Mouse (Mus musculus): Measurements from ENCODE around the gene Myl12a. TPM values are rescaled to one million over a fixed set of nuclear protein-coding genes. Genes with fewer than 3 reads are reported as not detected.
A peak's percentile ranks its signal among the peaks of the same experiment; 100 is the strongest.

The Myl12a gene
- polyA plus RNA-seq (2015; fragmentation: Nextera tagmentation; extraction: Ambion mirVana), result 125 and 139 TPM in 2 replicates

DNA sequence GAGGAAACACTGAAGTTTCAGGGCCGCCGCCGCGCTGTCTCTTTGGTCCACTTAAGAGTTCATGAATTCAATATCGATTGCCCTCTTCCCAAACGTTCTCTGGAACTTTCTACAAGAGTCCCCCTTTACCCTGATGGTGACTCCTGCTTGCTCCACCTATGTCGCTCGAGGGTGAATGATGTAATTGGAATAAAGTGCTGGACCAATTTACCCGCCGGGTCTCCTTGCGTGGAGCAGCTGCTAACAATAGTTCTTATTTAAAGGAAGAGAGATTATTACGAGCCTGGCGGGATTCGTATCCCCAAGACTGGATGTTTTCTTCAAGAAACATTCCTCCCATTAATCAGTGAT, at the start of gene Myl12a:
Gene Myl12a (minus strand): TSS at position 135 of the 351 bp plus-strand sequence.
- 2% methylated on average over 14 of the region's 14 CpGs for WGBS
- peak; percentile 61; the same call in 1 of the 2 replicates for ATAC-seq (replicated peaks)

GRCm38 (mm10) chr17:71049292-71049691, 46.6 kb upstream of the Myl12a start:
- Histone ChIP-seq H3K9me3 (no peaks in the 10 kb centered on the region), H3K4me3 (no peak overlapping the region), H3K36me3 (no peaks in the 10 kb centered on the region), H3K27ac (replicated peaks) (no peak overlapping the region), H3K27me3 (no peaks in the 10 kb centered on the region), H3K4me2 (replicated peaks) (no peak overlapping the region), H3K9ac (replicated peaks) (no peak overlapping the region), H3K4me1 (no peaks in the 10 kb centered on the region)
- 89% methylated on average over 8 of the region's 8 CpGs for WGBS
- no peak for ATAC-seq (replicated peaks)

More for the DNA sequence above, at the start of gene Myl12a:
- H3K36me3 ChIP-seq, result no peaks in the 10 kb centered on the region
- no peaks in the 10 kb centered on the region for H3K9me3 ChIP-seq
- peaks cover 20% of the 10 kb centered on the region for H3K4me1 ChIP-seq
- peak within 1 kb of the TSS; percentile 92 for H3K4me3 ChIP-seq
- peak within 1 kb of the TSS; percentile 78 for H3K4me2 ChIP-seq (replicated peaks)
- H3K27me3 ChIP-seq, result no peaks in the 10 kb centered on the region
- H3K9ac ChIP-seq (replicated peaks), result peak within 1 kb of the TSS; percentile 72
- peak within 1 kb of the TSS; percentile 97 for H3K27ac ChIP-seq (replicated peaks)

DNA sequence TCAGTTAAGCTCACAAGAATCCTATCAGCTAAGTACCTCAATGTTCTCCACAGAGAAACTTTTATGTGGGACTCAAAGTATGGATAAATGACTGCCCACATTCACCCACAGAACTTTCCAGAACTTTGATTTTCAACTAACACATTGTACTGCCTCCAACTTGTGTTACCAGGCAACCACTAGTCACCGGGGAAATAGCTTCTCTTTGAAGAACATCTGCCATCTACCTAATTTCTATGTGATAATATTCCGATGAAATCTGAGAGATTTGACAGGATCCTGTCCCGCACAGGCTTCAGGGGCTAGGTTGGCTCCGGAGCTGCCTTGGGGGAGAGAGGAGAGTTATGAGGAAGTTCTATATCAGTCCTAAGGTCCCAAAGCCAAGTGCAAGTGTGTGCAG, 44.2 kb upstream of the Myl12a start:
- Histone ChIP-seq H3K27ac (replicated peaks) (no peak overlapping the region), H3K4me2 (replicated peaks) (no peak overlapping the region), H3K36me3 (no peaks in the 10 kb centered on the region), H3K9me3 (no peaks in the 10 kb centered on the region), H3K4me1 (no peaks in the 10 kb centered on the region), H3K9ac (replicated peaks) (no peak overlapping the region), H3K27me3 (no peaks in the 10 kb centered on the region), H3K4me3 (no peak overlapping the region)
- no peak for ATAC-seq (replicated peaks)
- WGBS, result 91% methylated on average over 4 of the region's 4 CpGs

DNA sequence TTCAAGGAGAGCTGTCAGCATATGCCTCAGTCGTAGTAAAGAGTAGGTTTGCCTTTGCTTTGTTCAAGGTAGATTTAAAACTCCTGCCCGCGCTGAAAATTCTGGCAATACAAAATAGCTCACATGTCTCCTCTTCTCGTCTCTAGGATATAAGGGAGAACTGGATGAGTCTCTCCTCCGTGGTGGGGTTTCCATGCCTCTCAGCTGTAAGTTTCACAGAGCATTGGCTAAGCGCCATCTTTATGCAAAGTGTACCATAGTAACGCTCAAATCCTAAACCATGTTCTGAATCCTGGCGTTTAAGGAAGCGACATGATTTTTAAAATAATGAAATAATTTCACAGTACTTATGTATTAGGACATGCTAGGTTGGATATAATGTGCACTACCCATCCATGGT, 42.9 kb upstream of the Myl12a start:
- WGBS, result 84% methylated on average over 9 of the region's 9 CpGs
- Histone ChIP-seq H3K27ac (replicated peaks) (no peak overlapping the region), H3K36me3 (no peaks in the 10 kb centered on the region), H3K4me1 (no peaks in the 10 kb centered on the region), H3K4me2 (replicated peaks) (no peak overlapping the region), H3K9ac (replicated peaks) (no peak overlapping the region), H3K9me3 (no peaks in the 10 kb centered on the region), H3K27me3 (no peaks in the 10 kb centered on the region), H3K4me3 (no peak overlapping the region)
- ATAC-seq (replicated peaks), result no peak

GRCm38 (mm10) chr17:71042645-71043044, 40.0 kb upstream of the Myl12a start:
- Histone ChIP-seq H3K27me3 (no peaks in the 10 kb centered on the region), H3K27ac (replicated peaks) (no peak overlapping the region), H3K4me3 (no peak overlapping the region), H3K9me3 (no peaks in the 10 kb centered on the region), H3K36me3 (no peaks in the 10 kb centered on the region), H3K4me1 (peaks cover 8% of the 10 kb centered on the region), H3K9ac (replicated peaks) (no peak overlapping the region), H3K4me2 (replicated peaks) (no peak overlapping the region)
- no peak for ATAC-seq (replicated peaks)
- WGBS, result 94% methylated on average over 1 of the region's 1 CpGs

DNA sequence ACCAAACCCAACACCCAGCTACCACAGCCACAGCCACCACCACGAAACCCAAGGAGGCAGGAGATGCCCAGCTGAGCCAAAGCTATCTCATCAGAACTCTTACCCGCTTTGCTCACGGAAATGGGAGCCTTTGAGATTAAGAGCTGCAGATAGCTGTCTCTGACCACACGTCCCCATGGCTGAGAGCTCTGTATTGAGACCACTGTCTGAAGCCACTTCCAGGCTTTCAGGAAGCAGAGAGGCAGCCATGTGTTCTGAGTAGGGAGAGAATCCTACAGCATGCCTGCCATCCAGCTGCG, 37.9 kb upstream of the Myl12a start:
- H3K36me3 ChIP-seq, result no peaks in the 10 kb centered on the region
- H3K4me3 ChIP-seq, result no peak overlapping the region
- 75% methylated on average over 5 of the region's 5 CpGs for WGBS
- H3K27me3 ChIP-seq, result no peaks in the 10 kb centered on the region
- no peak for ATAC-seq (replicated peaks)
- no peaks in the 10 kb centered on the region for H3K9me3 ChIP-seq
- no peak overlapping the region for H3K27ac ChIP-seq (replicated peaks)
- no peak overlapping the region for H3K9ac ChIP-seq (replicated peaks)
- no peak overlapping the region for H3K4me2 ChIP-seq (replicated peaks)
- H3K4me1 ChIP-seq, result peaks cover 8% of the 10 kb centered on the region

- no peaks in the 10 kb centered on the region for H3K36me3 ChIP-seq
- no peaks in the 10 kb centered on the region for H3K27me3 ChIP-seq
- 13% methylated on average over 12 of the region's 12 CpGs for WGBS
- H3K9ac ChIP-seq (replicated peaks), result no peak overlapping the region
- H3K9me3 ChIP-seq, result no peaks in the 10 kb centered on the region
- H3K4me2 ChIP-seq (replicated peaks), result no peak overlapping the region
- H3K27ac ChIP-seq (replicated peaks), result no peak overlapping the region
- ATAC-seq (replicated peaks), result peak; percentile 64
- H3K4me3 ChIP-seq, result no peak overlapping the region
- H3K4me1 ChIP-seq, result peaks cover 8% of the 10 kb centered on the region
These were observed 37.3 kb upstream of the Myl12a start for GRCm38 (mm10) chr17:71039851-71040581.

DNA sequence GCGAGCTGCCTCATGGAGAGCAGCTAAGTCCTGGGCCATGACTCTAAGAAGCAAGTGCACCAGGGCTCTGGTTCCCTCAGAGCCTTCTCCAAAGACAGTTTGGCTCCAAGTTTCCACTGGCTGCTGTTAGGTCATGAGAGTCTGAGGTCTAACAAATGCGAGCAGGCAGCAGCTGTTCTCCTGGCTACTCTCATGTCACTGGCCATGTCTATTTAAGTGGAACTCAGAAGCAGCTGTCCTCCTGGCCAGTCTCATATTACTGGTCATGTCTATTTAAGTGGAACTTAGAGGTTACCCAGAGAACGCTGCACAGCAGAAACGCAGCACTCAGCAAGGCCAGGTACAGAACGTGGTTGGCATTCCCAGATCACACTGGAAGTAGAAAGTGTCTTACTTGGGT, 36.1 kb upstream of the Myl12a start:
- peaks cover 8% of the 10 kb centered on the region for H3K4me1 ChIP-seq
- H3K9ac ChIP-seq (replicated peaks), result no peak overlapping the region
- no peak overlapping the region for H3K4me2 ChIP-seq (replicated peaks)
- H3K4me3 ChIP-seq, result no peak overlapping the region
- no peak for ATAC-seq (replicated peaks)
- 88% methylated on average over 5 of the region's 5 CpGs for WGBS
- no peaks in the 10 kb centered on the region for H3K36me3 ChIP-seq
- no peaks in the 10 kb centered on the region for H3K9me3 ChIP-seq
- H3K27ac ChIP-seq (replicated peaks), result no peak overlapping the region
- H3K27me3 ChIP-seq, result no peaks in the 10 kb centered on the region

- no peak overlapping the region for H3K4me3 ChIP-seq
- H3K4me1 ChIP-seq, result peaks cover 8% of the 10 kb centered on the region
- no peak overlapping the region for H3K27ac ChIP-seq (replicated peaks)
- no peaks in the 10 kb centered on the region for H3K36me3 ChIP-seq
- H3K4me2 ChIP-seq (replicated peaks), result no peak overlapping the region
- whole genome bisulfite sequencing, result 89% methylated on average over 7 of the region's 7 CpGs
- no peaks in the 10 kb centered on the region for H3K27me3 ChIP-seq
- no peaks in the 10 kb centered on the region for H3K9me3 ChIP-seq
- no peak overlapping the region for H3K9ac ChIP-seq (replicated peaks)
- no peak for ATAC-seq (replicated peaks)
These were observed 34.5 kb upstream of the Myl12a start for GRCm38 (mm10) chr17:71037188-71037587.

GRCm38 (mm10) chr17:71034472-71034871, 31.8 kb upstream of the Myl12a start:
- Histone ChIP-seq H3K9ac (replicated peaks) (no peak overlapping the region), H3K9me3 (no peaks in the 10 kb centered on the region), H3K36me3 (no peaks in the 10 kb centered on the region), H3K27me3 (no peaks in the 10 kb centered on the region), H3K4me3 (no peak overlapping the region), H3K27ac (replicated peaks) (no peak overlapping the region), H3K4me2 (replicated peaks) (no peak overlapping the region), H3K4me1 (peaks cover under 1% of the 10 kb centered on the region; the same call in 1 of the 2 replicates)
- whole genome bisulfite sequencing, result 74% methylated on average over 5 of the region's 5 CpGs
- no peak for ATAC-seq (replicated peaks)

GRCm38 (mm10) chr17:71032719-71033118, 30.0 kb upstream of the Myl12a start:
- Histone ChIP-seq H3K4me3 (no peak overlapping the region), H3K36me3 (no peaks in the 10 kb centered on the region), H3K27ac (replicated peaks) (no peak overlapping the region), H3K9ac (replicated peaks) (no peak overlapping the region), H3K4me2 (replicated peaks) (no peak overlapping the region), H3K4me1 (no peaks in the 10 kb centered on the region), H3K9me3 (no peaks in the 10 kb centered on the region), H3K27me3 (no peaks in the 10 kb centered on the region)
- 86% methylated on average over 10 of the region's 10 CpGs for WGBS
- no peak for ATAC-seq (replicated peaks)

- no peaks in the 10 kb centered on the region for H3K27me3 ChIP-seq
- H3K9ac ChIP-seq (replicated peaks), result no peak overlapping the region
- no peaks in the 10 kb centered on the region for H3K4me1 ChIP-seq
- no peak overlapping the region for H3K27ac ChIP-seq (replicated peaks)
- H3K9me3 ChIP-seq, result no peaks in the 10 kb centered on the region
- WGBS, result 95% methylated on average over 3 of the region's 3 CpGs
- no peak for ATAC-seq (replicated peaks)
- H3K36me3 ChIP-seq, result no peaks in the 10 kb centered on the region
- no peak overlapping the region for H3K4me3 ChIP-seq
- H3K4me2 ChIP-seq (replicated peaks), result no peak overlapping the region
These were observed 24.5 kb upstream of the Myl12a start for GRCm38 (mm10) chr17:71027186-71027585.

DNA sequence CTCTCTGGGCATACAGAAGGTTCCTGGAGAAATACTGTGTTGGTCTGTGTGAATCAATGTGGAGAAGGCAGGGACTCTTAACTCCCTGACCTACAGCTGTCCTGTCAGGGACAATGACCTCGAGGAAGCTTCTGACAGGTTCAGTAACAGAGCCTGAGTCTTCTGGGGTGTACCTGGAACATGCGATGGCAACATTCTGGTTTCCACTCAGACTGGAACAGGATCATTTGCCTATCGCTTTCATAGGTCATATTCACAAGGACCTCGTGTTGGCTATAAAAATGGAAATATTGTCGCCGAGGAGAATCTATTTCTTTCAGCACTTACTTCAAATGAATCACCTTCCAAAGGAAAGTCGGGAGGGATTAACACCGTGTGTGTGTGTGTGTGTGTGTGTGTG, 23.2 kb upstream of the Myl12a start:
- Histone ChIP-seq H3K36me3 (no peaks in the 10 kb centered on the region), H3K9me3 (no peaks in the 10 kb centered on the region), H3K27me3 (no peaks in the 10 kb centered on the region), H3K4me1 (no peaks in the 10 kb centered on the region), H3K4me2 (replicated peaks) (no peak overlapping the region), H3K4me3 (no peak overlapping the region), H3K27ac (replicated peaks) (no peak overlapping the region), H3K9ac (replicated peaks) (no peak overlapping the region)
- no peak for ATAC-seq (replicated peaks)
- WGBS, result 75% methylated on average over 8 of the region's 8 CpGs

Data from forebrain, embryonic 15.5 days (tissue).